Mouse (Mus musculus): Measurements from ENCODE around the gene Dtx4. TPM values are rescaled to one million over a fixed set of nuclear protein-coding genes. Genes with fewer than 3 reads are reported as not detected.
A peak's percentile ranks its signal among the peaks of the same experiment; 100 is the strongest.

Dtx4 gene
- polyA plus RNA-seq, 1 experiment from 2014 or later = 1.8 TPM

- 26% methylated on average over 3 of the region's 3 CpGs for WGBS
- Histone ChIP-seq H3K9ac (ENCODE audit: low read length) (no peak overlapping the region), H3K4me2 (ENCODE audit: low read length) (peak overlapping the region; percentile 100), H3K9me3 (ENCODE audit: control insufficient read depth, low read length) (no peaks in the 10 kb centered on the region), H3K4me1 (ENCODE audit: control insufficient read depth in 2 of 2, insufficient read depth in 2 of 2, low read length in 2 of 2) (0 out of 4 replicates have a peak, but pooled peaks cover 0 to 5% of the 10 kb centered on the region in 2 experiments), H3K4me3 (ENCODE audit: control insufficient read depth in 1 of 2, insufficient read depth in 1 of 2, low read depth in 1 of 2, low read length in 2 of 2) (peak overlapping the region in 1 of 2 experiments; percentile 73; a peak in 1 of 4 replicates), H3K27me3 (ENCODE audit: control insufficient read depth, insufficient read depth, low read length) (peaks cover 23% of the 10 kb centered on the region), H3K27ac (replicated peaks in 1 of 2; ENCODE audit: control insufficient read depth in 1 of 2, insufficient read depth in 1 of 2, low read depth in 2 of 2, low read length in 2 of 2) (no peak overlapping the region), H3K36me3 (ENCODE audit: control insufficient read depth, insufficient read depth, low read length) (no peaks in the 10 kb centered on the region)
- ATAC-seq (ENCODE audit: insufficient number of reproducible peaks, insufficient read depth, low FRiP score, low read depth) = no peak
Measured at GRCm38 (mm10) chr19:12500124-12500523, 1.1 kb downstream of the Dtx4 start.

DNA sequence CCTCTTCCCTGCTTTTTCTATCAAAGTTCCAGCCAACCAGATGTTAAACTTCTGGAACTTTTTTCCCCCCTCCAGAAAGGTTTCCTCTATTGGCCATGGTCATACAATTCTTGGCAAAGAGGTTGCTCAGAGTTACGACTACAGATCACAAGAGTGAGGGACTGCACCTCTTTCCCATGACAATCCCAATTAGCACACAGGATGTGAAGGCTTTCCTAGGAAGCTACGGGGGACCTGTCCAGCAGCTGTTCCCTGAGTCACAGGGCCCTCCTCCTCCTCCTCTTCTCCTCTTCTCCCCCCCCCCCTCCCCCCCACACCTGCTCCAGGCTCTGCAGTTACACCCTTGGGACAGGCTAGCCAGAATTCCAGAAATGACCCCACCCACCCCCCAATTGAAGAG lies 1.8 kb downstream of the Dtx4 start:
- H3K4me3 ChIP-seq (ENCODE audit: control insufficient read depth in 1 of 2, insufficient read depth in 1 of 2, low read depth in 1 of 2, low read length in 2 of 2) = no peak overlapping the region
- no peak overlapping the region for H3K27ac ChIP-seq (replicated peaks in 1 of 2; ENCODE audit: control insufficient read depth in 1 of 2, insufficient read depth in 1 of 2, low read depth in 2 of 2, low read length in 2 of 2)
- H3K9ac ChIP-seq (ENCODE audit: low read length) = no peak overlapping the region

DNA sequence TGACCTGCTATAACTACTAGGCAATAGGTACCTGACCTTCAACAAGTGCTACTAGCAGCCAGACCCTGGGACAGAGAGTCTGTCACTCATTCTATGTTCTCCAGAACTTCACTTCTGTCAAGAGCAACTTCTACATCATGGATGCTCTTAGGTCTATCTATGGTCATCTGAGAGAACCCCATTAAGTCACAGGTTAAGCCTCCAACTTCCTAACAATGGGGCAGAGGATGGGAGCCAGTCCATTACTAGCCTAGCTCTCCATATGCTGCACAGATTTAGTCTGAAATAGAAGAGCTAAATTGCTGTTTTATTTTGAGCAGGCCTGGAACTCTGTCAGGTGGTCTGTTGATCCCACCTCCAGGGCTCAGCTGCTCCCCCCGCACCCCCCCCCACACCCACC lies 2.3 kb downstream of the Dtx4 start:
- H3K4me2 ChIP-seq (ENCODE audit: low read length) = no peak overlapping the region
- WGBS = 82% methylated on average over 1 of the region's 1 CpGs

More for the DNA sequence above, 1.8 kb downstream of the Dtx4 start:
- Histone ChIP-seq H3K9me3 (ENCODE audit: control insufficient read depth, low read length) (no peaks in the 10 kb centered on the region), H3K36me3 (ENCODE audit: control insufficient read depth, insufficient read depth, low read length) (no peaks in the 10 kb centered on the region), H3K4me2 (ENCODE audit: low read length) (no peak overlapping the region), H3K27me3 (ENCODE audit: control insufficient read depth, insufficient read depth, low read length) (peaks cover 23% of the 10 kb centered on the region), H3K4me1 (ENCODE audit: control insufficient read depth in 2 of 2, insufficient read depth in 2 of 2, low read length in 2 of 2) (0 out of 4 replicates have a peak, but pooled peaks cover 0 to 5% of the 10 kb centered on the region in 2 experiments)
- ATAC-seq (ENCODE audit: insufficient number of reproducible peaks, insufficient read depth, low FRiP score, low read depth) = no peak
- 30% methylated on average over 2 of the region's 2 CpGs for WGBS

DNA sequence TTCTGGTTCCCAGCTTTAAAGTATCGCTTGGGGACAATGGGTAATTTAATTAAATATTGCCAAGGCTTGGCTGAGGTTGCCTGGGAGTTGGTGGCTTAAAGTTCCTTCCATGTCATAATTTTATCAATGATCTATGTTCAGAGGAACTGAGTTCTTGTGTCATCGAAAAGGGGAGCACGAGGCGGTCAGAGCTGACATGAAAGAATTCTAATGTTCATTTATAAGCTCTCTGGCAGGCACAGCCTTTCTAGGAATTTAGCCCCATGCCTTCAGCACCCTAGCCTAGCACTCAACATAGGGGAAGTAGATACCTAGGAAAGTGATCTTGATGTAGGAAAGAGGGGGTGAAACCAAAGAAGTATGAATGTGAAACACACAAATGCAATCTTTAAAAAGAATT lies 2.9 kb downstream of the Dtx4 start:
- H3K27me3 ChIP-seq (ENCODE audit: control insufficient read depth, insufficient read depth, low read length) = peaks cover 23% of the 10 kb centered on the region
- 78% methylated on average over 4 of the region's 4 CpGs for WGBS
- H3K4me1 ChIP-seq (ENCODE audit: control insufficient read depth in 2 of 2, insufficient read depth in 2 of 2, low read length in 2 of 2) = 0 out of 4 replicates have a peak, but pooled peaks cover 0 to 5% of the 10 kb centered on the region in 2 experiments
- no peak overlapping the region for H3K9ac ChIP-seq (ENCODE audit: low read length)
- H3K9me3 ChIP-seq (ENCODE audit: control insufficient read depth, low read length) = no peaks in the 10 kb centered on the region
- H3K4me2 ChIP-seq (ENCODE audit: low read length) = no peak overlapping the region
- ATAC-seq (ENCODE audit: insufficient number of reproducible peaks, insufficient read depth, low FRiP score, low read depth) = no peak
- no peaks in the 10 kb centered on the region for H3K36me3 ChIP-seq (ENCODE audit: control insufficient read depth, insufficient read depth, low read length)
- no peak overlapping the region for H3K27ac ChIP-seq (replicated peaks in 1 of 2; ENCODE audit: control insufficient read depth in 1 of 2, insufficient read depth in 1 of 2, low read depth in 2 of 2, low read length in 2 of 2)
- no peak overlapping the region for H3K4me3 ChIP-seq (ENCODE audit: control insufficient read depth in 1 of 2, insufficient read depth in 1 of 2, low read depth in 1 of 2, low read length in 2 of 2)

More for the DNA sequence above, 2.3 kb downstream of the Dtx4 start:
- Histone ChIP-seq H3K9ac (ENCODE audit: low read length) (no peak overlapping the region), H3K36me3 (ENCODE audit: control insufficient read depth, insufficient read depth, low read length) (no peaks in the 10 kb centered on the region), H3K27me3 (ENCODE audit: control insufficient read depth, insufficient read depth, low read length) (peaks cover 23% of the 10 kb centered on the region), H3K9me3 (ENCODE audit: control insufficient read depth, low read length) (no peaks in the 10 kb centered on the region), H3K4me1 (ENCODE audit: control insufficient read depth in 2 of 2, insufficient read depth in 2 of 2, low read length in 2 of 2) (0 out of 4 replicates have a peak, but pooled peaks cover 0 to 5% of the 10 kb centered on the region in 2 experiments), H3K4me3 (ENCODE audit: control insufficient read depth in 1 of 2, insufficient read depth in 1 of 2, low read depth in 1 of 2, low read length in 2 of 2) (no peak overlapping the region), H3K27ac (replicated peaks in 1 of 2; ENCODE audit: control insufficient read depth in 1 of 2, insufficient read depth in 1 of 2, low read depth in 2 of 2, low read length in 2 of 2) (no peak overlapping the region)
- ATAC-seq (ENCODE audit: insufficient number of reproducible peaks, insufficient read depth, low FRiP score, low read depth) = no peak

DNA sequence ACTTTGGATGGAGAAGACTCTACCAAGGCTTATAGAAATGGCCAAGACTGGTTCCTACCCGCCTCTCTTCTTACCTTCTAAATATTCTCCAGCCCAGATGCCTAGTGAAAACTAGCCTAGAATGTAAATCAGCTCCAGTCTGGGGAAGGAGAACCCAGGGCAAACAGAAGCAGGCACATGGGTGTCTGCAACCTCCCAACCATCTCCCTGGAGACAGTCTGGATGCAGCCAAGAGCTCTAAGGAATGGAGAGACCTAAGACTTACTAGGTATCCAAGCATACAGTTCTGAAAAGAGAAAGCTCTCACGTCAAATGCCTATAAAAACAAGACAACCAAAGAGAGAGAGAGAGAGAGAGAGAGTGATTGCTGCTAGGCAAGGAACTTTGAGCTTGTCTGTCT lies 3.3 kb downstream of the Dtx4 start:
- H3K4me1 ChIP-seq (ENCODE audit: control insufficient read depth in 2 of 2, insufficient read depth in 2 of 2, low read length in 2 of 2) = 0 out of 4 replicates have a peak, but pooled peaks cover 0 to 5% of the 10 kb centered on the region in 2 experiments
- no peaks in the 10 kb centered on the region for H3K36me3 ChIP-seq (ENCODE audit: control insufficient read depth, insufficient read depth, low read length)
- ATAC-seq (ENCODE audit: insufficient number of reproducible peaks, insufficient read depth, low FRiP score, low read depth) = no peak
- H3K9ac ChIP-seq (ENCODE audit: low read length) = no peak overlapping the region
- no peaks in the 10 kb centered on the region for H3K9me3 ChIP-seq (ENCODE audit: control insufficient read depth, low read length)
- WGBS = 67% methylated on average over 2 of the region's 2 CpGs
- H3K27ac ChIP-seq (replicated peaks in 1 of 2; ENCODE audit: control insufficient read depth in 1 of 2, insufficient read depth in 1 of 2, low read depth in 2 of 2, low read length in 2 of 2) = no peak overlapping the region
- no peak overlapping the region for H3K4me2 ChIP-seq (ENCODE audit: low read length)
- peaks cover 23% of the 10 kb centered on the region for H3K27me3 ChIP-seq (ENCODE audit: control insufficient read depth, insufficient read depth, low read length)
- no peak overlapping the region for H3K4me3 ChIP-seq (ENCODE audit: control insufficient read depth in 1 of 2, insufficient read depth in 1 of 2, low read depth in 1 of 2, low read length in 2 of 2)

DNA sequence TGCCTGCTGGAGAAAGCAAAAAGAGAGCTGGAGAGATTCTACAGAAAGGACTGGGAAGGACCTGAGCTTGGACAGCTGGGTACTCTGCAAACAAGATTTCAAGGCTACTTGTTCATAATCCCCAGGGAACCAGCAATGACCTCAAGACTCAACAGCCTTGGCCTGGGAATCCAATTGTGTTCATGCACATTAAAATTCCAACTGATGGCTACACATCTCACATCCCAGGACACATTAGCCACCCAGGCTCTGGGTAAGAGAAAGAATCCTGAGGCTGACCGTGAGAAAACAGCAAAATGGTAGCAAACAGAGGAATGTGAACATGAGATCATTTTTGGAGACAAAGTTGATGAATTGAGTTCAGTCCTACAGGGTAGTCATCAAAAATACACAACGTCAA lies 5.0 kb downstream of the Dtx4 start:
- WGBS = 77% methylated on average over 2 of the region's 2 CpGs
- no peak overlapping the region for H3K9ac ChIP-seq (ENCODE audit: low read length)
- no peaks in the 10 kb centered on the region for H3K36me3 ChIP-seq (ENCODE audit: control insufficient read depth, insufficient read depth, low read length)
- no peak overlapping the region for H3K27ac ChIP-seq (replicated peaks in 1 of 2; ENCODE audit: control insufficient read depth in 1 of 2, insufficient read depth in 1 of 2, low read depth in 2 of 2, low read length in 2 of 2)
- H3K9me3 ChIP-seq (ENCODE audit: control insufficient read depth, low read length) = no peaks in the 10 kb centered on the region
- no peak for ATAC-seq (ENCODE audit: insufficient number of reproducible peaks, insufficient read depth, low FRiP score, low read depth)
- H3K27me3 ChIP-seq (ENCODE audit: control insufficient read depth, insufficient read depth, low read length) = peaks cover 23% of the 10 kb centered on the region
- H3K4me3 ChIP-seq (ENCODE audit: control insufficient read depth in 1 of 2, insufficient read depth in 1 of 2, low read depth in 1 of 2, low read length in 2 of 2) = no peak overlapping the region
- H3K4me2 ChIP-seq (ENCODE audit: low read length) = no peak overlapping the region
- 0 out of 4 replicates have a peak, but pooled peaks cover 0 to 5% of the 10 kb centered on the region in 2 experiments for H3K4me1 ChIP-seq (ENCODE audit: control insufficient read depth in 2 of 2, insufficient read depth in 2 of 2, low read length in 2 of 2)

DNA sequence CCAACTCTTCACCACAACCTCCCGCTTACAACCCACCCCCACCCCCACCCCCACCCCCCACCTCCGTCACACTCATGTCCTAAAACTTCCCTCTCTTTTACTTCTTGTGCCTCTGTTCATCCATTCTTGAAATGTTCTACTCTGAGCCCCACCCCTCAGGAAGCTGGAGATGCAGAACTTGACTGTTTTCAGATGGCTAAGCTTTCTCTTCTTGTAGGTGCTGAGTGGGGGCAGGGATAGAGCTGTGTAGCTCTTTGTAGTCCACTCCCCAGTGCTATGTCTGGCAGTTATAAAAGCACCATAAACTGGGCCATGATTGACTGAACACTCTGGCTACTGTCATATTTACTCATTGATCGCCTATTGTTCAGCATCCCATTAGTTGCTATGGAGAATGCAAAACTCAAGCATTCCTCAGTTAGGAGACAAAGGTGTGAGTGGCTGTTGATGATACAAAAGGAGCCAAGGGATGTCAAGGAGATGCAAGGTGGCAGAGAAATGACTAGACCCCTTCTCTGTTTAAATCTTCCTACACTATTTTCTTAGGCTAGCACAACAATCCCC lies 6.2 kb downstream of the Dtx4 start:
- Histone ChIP-seq H3K36me3 (ENCODE audit: control insufficient read depth, insufficient read depth, low read length) (no peaks in the 10 kb centered on the region), H3K4me1 (ENCODE audit: control insufficient read depth in 2 of 2, insufficient read depth in 2 of 2, low read length in 2 of 2) (no peaks in the 10 kb centered on the region), H3K27me3 (ENCODE audit: control insufficient read depth, insufficient read depth, low read length) (peaks cover 15% of the 10 kb centered on the region), H3K4me3 (ENCODE audit: control insufficient read depth in 1 of 2, insufficient read depth in 1 of 2, low read depth in 1 of 2, low read length in 2 of 2) (no peak overlapping the region), H3K4me2 (ENCODE audit: low read length) (no peak overlapping the region), H3K27ac (replicated peaks in 1 of 2; ENCODE audit: control insufficient read depth in 1 of 2, insufficient read depth in 1 of 2, low read depth in 2 of 2, low read length in 2 of 2) (no peak overlapping the region), H3K9ac (ENCODE audit: low read length) (no peak overlapping the region), H3K9me3 (ENCODE audit: control insufficient read depth, low read length) (no peaks in the 10 kb centered on the region)
- ATAC-seq (ENCODE audit: insufficient number of reproducible peaks, insufficient read depth, low FRiP score, low read depth) = no peak
- WGBS = 70% methylated on average over 3 of the region's 3 CpGs

GRCm38 (mm10) chr19:12494187-12494458 lies 7.1 kb downstream of the Dtx4 start:
- H3K4me2 ChIP-seq (ENCODE audit: low read length) = no peak overlapping the region
- H3K9me3 ChIP-seq (ENCODE audit: control insufficient read depth, low read length) = no peaks in the 10 kb centered on the region
- H3K9ac ChIP-seq (ENCODE audit: low read length) = no peak overlapping the region
- H3K4me3 ChIP-seq (ENCODE audit: control insufficient read depth in 1 of 2, insufficient read depth in 1 of 2, low read depth in 1 of 2, low read length in 2 of 2) = no peak overlapping the region
- H3K4me1 ChIP-seq (ENCODE audit: control insufficient read depth in 2 of 2, insufficient read depth in 2 of 2, low read length in 2 of 2) = no peaks in the 10 kb centered on the region
- H3K27me3 ChIP-seq (ENCODE audit: control insufficient read depth, insufficient read depth, low read length) = peaks cover 7% of the 10 kb centered on the region
- H3K36me3 ChIP-seq (ENCODE audit: control insufficient read depth, insufficient read depth, low read length) = no peaks in the 10 kb centered on the region
- 64% methylated on average over 4 of the region's 4 CpGs for WGBS
- no peak overlapping the region for H3K27ac ChIP-seq (replicated peaks in 1 of 2; ENCODE audit: control insufficient read depth in 1 of 2, insufficient read depth in 1 of 2, low read depth in 2 of 2, low read length in 2 of 2)
- no peak for ATAC-seq (ENCODE audit: insufficient number of reproducible peaks, insufficient read depth, low FRiP score, low read depth)
